Mouse (Mus musculus) kidney, embryonic 14.5 days (tissue): ENCODE results near the gene Vmn1r22. TPM values are rescaled to one million over a fixed set of nuclear protein-coding genes. Genes with fewer than 3 reads are reported as not detected.
"Not testable (repeated sequence)": the region's sequence is repeated elsewhere in the genome, so short reads cannot be mapped to it uniquely, and the experiment has no call there.

ENCODE experiments used
- ATAC-seq: fragments of 200-750 bp; cut with Nextera tagmentation; 2 replicates; pipeline ENCODE4 v1.8.0; 2017; ENCODE audit warnings: moderate number of reproducible peaks, mild to moderate bottlenecking, moderate TSS enrichment, moderate library complexity; ENCODE audit not compliant: low FRiP score, low TSS enrichment
- H3K27ac ChIP-seq: fragments of 300-500 bp; sonication (generic); 2 replicates; pipeline ENCODE4 v1.5.1; 2014; ENCODE audit warnings: low read depth, mild to moderate bottlenecking, low read length, moderate library complexity, mixed read lengths
- H3K27me3 ChIP-seq: fragments of 300-500 bp; sonication (generic); 2 replicates; pipeline ENCODE4 v1.6.1; 2014; ENCODE audit warnings: mild to moderate bottlenecking, low read length; ENCODE audit not compliant: control insufficient read depth, insufficient read depth
- H3K36me3 ChIP-seq: fragments of 300-500 bp; sonication (generic); 2 replicates; pipeline ENCODE4 v1.6.1; 2014; ENCODE audit warnings: low read length, mixed read lengths; ENCODE audit not compliant: control insufficient read depth, insufficient read depth
- H3K4me1 ChIP-seq: fragments of 300-500 bp; sonication (generic); 2 replicates; pipeline ENCODE4 v1.6.1; 2014; ENCODE audit warnings: low read length, mixed read lengths; ENCODE audit not compliant: control insufficient read depth, insufficient read depth
- H3K4me2 ChIP-seq: fragments of 300-500 bp; sonication (generic); replicated peaks from 2 replicates; pipeline ENCODE4 v1.6.1; 2014; ENCODE audit warnings: low read depth, mild to moderate bottlenecking, low read length
- H3K4me3 ChIP-seq: fragments of 300-500 bp; sonication (generic); 2 replicates; pipeline ENCODE4 v1.5.1; 2014; ENCODE audit warnings: mild to moderate bottlenecking, low read length
- H3K9ac ChIP-seq: fragments of 300-500 bp; sonication (generic); 2 replicates; pipeline ENCODE4 v1.6.1; 2014; ENCODE audit warnings: low read depth, mild to moderate bottlenecking, low read length, moderate library complexity
- H3K9me3 ChIP-seq: fragments of 300-500 bp; sonication (generic); 2 replicates; pipeline ENCODE4 v1.6.1; 2016; ENCODE audit warnings: low read length; ENCODE audit not compliant: control insufficient read depth
- WGBS: fragments of 180-500 bp; shearing (Covaris S2); extraction: QIAGEN DNeasy Blood & Tissue Kit; methylation state at CpG from one replicate; pipeline ENCODE4 v1.1.7; 2014; 5-methylcytosine and 5-hydroxymethylcytosine counted together
- polyA plus RNA-seq: library from polyadenylated mRNA; unstranded; fragments of >200 nt; fragmentation: Nextera tagmentation; extraction: Ambion mirVana; gene quantifications from 2 replicates; pipeline ENCODE4 v1.2.1, GENCODE M21; 2014

Gene Vmn1r22
- not detected in 2 replicates for polyA plus RNA-seq

GRCm38 (mm10) chr6:57907928-57908327, at the start of gene Vmn1r22:
Gene Vmn1r22, minus strand, starts transcription at chr6:57908028.
- WGBS = 80% methylated on average over 1 of the region's 1 CpGs

GRCm38 (mm10) chr6:57926738-57927137, 18.9 kb upstream of the Vmn1r22 start, which contains the start of gene Vmn1r23:
Gene Vmn1r23, minus strand, starts transcription at chr6:57926838.
- H3K4me3 ChIP-seq = no peak within 1 kb of the TSS
- no peak within 1 kb of the TSS for H3K9ac ChIP-seq
- no peaks in the 10 kb centered on the region for H3K4me1 ChIP-seq
- no peak within 1 kb of the TSS for H3K4me2 ChIP-seq
- no peaks in the 10 kb centered on the region for H3K27me3 ChIP-seq
- H3K27ac ChIP-seq = no peak within 1 kb of the TSS
- H3K9me3 ChIP-seq = no peaks in the 10 kb centered on the region
- WGBS = 92% methylated on average over 1 of the region's 1 CpGs
- no peak for ATAC-seq
- H3K36me3 ChIP-seq = no peaks in the 10 kb centered on the region

More at GRCm38 (mm10) chr6:57907928-57908327, at the start of gene Vmn1r22:
- no peak within 1 kb of the TSS for H3K27ac ChIP-seq
- no peaks in the 10 kb centered on the region for H3K27me3 ChIP-seq
- ATAC-seq = no peak
- no peak within 1 kb of the TSS for H3K9ac ChIP-seq
- H3K4me3 ChIP-seq = no peak within 1 kb of the TSS
- H3K9me3 ChIP-seq = no peaks in the 10 kb centered on the region
- no peak within 1 kb of the TSS for H3K4me2 ChIP-seq
- no peaks in the 10 kb centered on the region for H3K4me1 ChIP-seq
- no peaks in the 10 kb centered on the region for H3K36me3 ChIP-seq

- no peaks in the 10 kb centered on the region for H3K9me3 ChIP-seq
- no peak overlapping the region for H3K27ac ChIP-seq
- no peaks in the 10 kb centered on the region for H3K4me1 ChIP-seq
- WGBS = 56% methylated on average over 6 of the region's 6 CpGs
- peak; percentile 84 for ATAC-seq
- H3K4me3 ChIP-seq = no peak overlapping the region
- H3K36me3 ChIP-seq = no peaks in the 10 kb centered on the region
- no peaks in the 10 kb centered on the region for H3K27me3 ChIP-seq
- no peak overlapping the region for H3K9ac ChIP-seq
- no peak overlapping the region for H3K4me2 ChIP-seq
Measured at GRCm38 (mm10) chr6:57859043-57860042, 48.5 kb downstream of the Vmn1r22 start.

GRCm38 (mm10) chr6:57851177-57851576, 56.7 kb downstream of the Vmn1r22 start:
- ATAC-seq = not testable (repeated sequence)
- WGBS = 94% methylated on average over 5 of the region's 5 CpGs

GRCm38 (mm10) chr6:57850286-57850685, 57.5 kb downstream of the Vmn1r22 start, which contains the start of gene Vmn1r21:
Gene Vmn1r21, minus strand, starts transcription at chr6:57850343.
- Histone ChIP-seq H3K4me3 (no peak within 1 kb of the TSS), H3K36me3 (no peaks in the 10 kb centered on the region), H3K27ac (no peak within 1 kb of the TSS), H3K9me3 (no peaks in the 10 kb centered on the region), H3K4me2 (no peak within 1 kb of the TSS), H3K9ac (no peak within 1 kb of the TSS), H3K27me3 (no peaks in the 10 kb centered on the region), H3K4me1 (no peaks in the 10 kb centered on the region)
- WGBS = 55% methylated on average over 1 of the region's 1 CpGs
- ATAC-seq = no peak

More at GRCm38 (mm10) chr6:57851177-57851576, 56.7 kb downstream of the Vmn1r22 start:
- not testable (repeated sequence) for H3K4me3 ChIP-seq, H3K9me3 ChIP-seq, H3K4me2 ChIP-seq, H3K4me1 ChIP-seq, H3K27me3 ChIP-seq, H3K27ac ChIP-seq, H3K9ac ChIP-seq, H3K36me3 ChIP-seq

Other genes starting within 250 kb of the Vmn1r22 start
- 22.8 and 26.3 TPM in 2 replicates for gene Pyurf, start 215.9 kb downstream of the Vmn1r22 start, polyA plus RNA-seq
- gene Lancl2, start 205.5 kb downstream of the Vmn1r22 start, polyA plus RNA-seq = 24.3 and 37.7 TPM in 2 replicates
- gene Vopp1, start 82.9 kb downstream of the Vmn1r22 start, polyA plus RNA-seq = 17.2 and 23.5 TPM in 2 replicates
- 0.24 TPM in 1 of 2 replicates, not detected in the other for gene Vmn1r21, start 57.7 kb downstream of the Vmn1r22 start, polyA plus RNA-seq
- not detected in 2 replicates for gene Vmn1r23, start 18.8 kb upstream of the Vmn1r22 start, polyA plus RNA-seq
- gene Vmn1r24, start 53.5 kb upstream of the Vmn1r22 start, polyA plus RNA-seq = not detected in 2 replicates
- gene Vmn1r25, start 72.8 kb upstream of the Vmn1r22 start, polyA plus RNA-seq = not detected in 2 replicates
- not detected in 2 replicates for gene Vmn1r26, start 107.1 kb upstream of the Vmn1r22 start, polyA plus RNA-seq